Mouse (Mus musculus) hindbrain, embryonic 16.5 days (tissue): ENCODE results near the gene Mau2. TPM values are rescaled to one million over a fixed set of nuclear protein-coding genes. Genes with fewer than 3 reads are reported as not detected.
"Not testable (repeated sequence)": the region's sequence is repeated elsewhere in the genome, so short reads cannot be mapped to it uniquely, and the experiment has no call there.

ENCODE experiments used
- ATAC-seq: fragments of 200-750 bp; cut with Nextera tagmentation; 2 replicates; pipeline ENCODE4 v1.8.0; 2017; ENCODE audit warnings: moderate TSS enrichment, moderate library complexity
- H3K27ac ChIP-seq: fragments of 300-500 bp; sonication (generic); 2 replicates; pipeline ENCODE4 v1.5.1; 2014; ENCODE audit warnings: low read depth, mild to moderate bottlenecking, control low read depth, low read length, moderate library complexity
- H3K27me3 ChIP-seq: fragments of 300-500 bp; sonication (generic); replicated peaks from 2 replicates; pipeline ENCODE4 v1.6.1; 2014; ENCODE audit warnings: low read length; ENCODE audit not compliant: control insufficient read depth, insufficient read depth
- H3K36me3 ChIP-seq: fragments of 300-500 bp; sonication (generic); 2 replicates; pipeline ENCODE4 v1.6.1; 2014; ENCODE audit warnings: mild to moderate bottlenecking, low read length, moderate library complexity, mixed read lengths; ENCODE audit not compliant: control insufficient read depth, insufficient read depth
- H3K4me1 ChIP-seq: fragments of 300-500 bp; sonication (generic); 2 replicates; pipeline ENCODE4 v1.6.1; 2014; ENCODE audit warnings: low read depth, low read length; ENCODE audit not compliant: control insufficient read depth, insufficient read depth
- H3K4me2 ChIP-seq: fragments of 300-500 bp; sonication (generic); 2 replicates; pipeline ENCODE4 v1.6.1; 2014; ENCODE audit warnings: mild to moderate bottlenecking, low read length, control low read depth, moderate library complexity
- H3K4me3 ChIP-seq: fragments of 300-500 bp; sonication (generic); 2 replicates; pipeline ENCODE4 v1.5.1; 2014; ENCODE audit warnings: mild to moderate bottlenecking, low read length, control low read depth, moderate library complexity
- H3K9ac ChIP-seq: fragments of 300-500 bp; sonication (generic); 2 replicates; pipeline ENCODE4 v1.6.1; 2014; ENCODE audit warnings: low read depth, mild to moderate bottlenecking, control low read depth, low read length, moderate library complexity
- H3K9me3 ChIP-seq: fragments of 300-500 bp; sonication (generic); 2 replicates; pipeline ENCODE4 v1.6.1; 2014; ENCODE audit warnings: mild to moderate bottlenecking, low read length, moderate library complexity; ENCODE audit not compliant: control insufficient read depth
- WGBS: fragments of 180-500 bp; shearing (Covaris S2); extraction: QIAGEN DNeasy Blood & Tissue Kit; methylation state at CpG from one replicate; pipeline ENCODE4 v1.1.7; 2014; 5-methylcytosine and 5-hydroxymethylcytosine counted together
- polyA plus RNA-seq: library from polyadenylated mRNA; unstranded; fragments of >200 nt; fragmentation: Nextera tagmentation; extraction: Ambion mirVana; gene quantifications from 2 replicates; pipeline ENCODE4 v1.2.1, GENCODE M21; 2015

The Mau2 gene
- polyA plus RNA-seq, 1 experiment from 2014 or later = 61.5 TPM

DNA sequence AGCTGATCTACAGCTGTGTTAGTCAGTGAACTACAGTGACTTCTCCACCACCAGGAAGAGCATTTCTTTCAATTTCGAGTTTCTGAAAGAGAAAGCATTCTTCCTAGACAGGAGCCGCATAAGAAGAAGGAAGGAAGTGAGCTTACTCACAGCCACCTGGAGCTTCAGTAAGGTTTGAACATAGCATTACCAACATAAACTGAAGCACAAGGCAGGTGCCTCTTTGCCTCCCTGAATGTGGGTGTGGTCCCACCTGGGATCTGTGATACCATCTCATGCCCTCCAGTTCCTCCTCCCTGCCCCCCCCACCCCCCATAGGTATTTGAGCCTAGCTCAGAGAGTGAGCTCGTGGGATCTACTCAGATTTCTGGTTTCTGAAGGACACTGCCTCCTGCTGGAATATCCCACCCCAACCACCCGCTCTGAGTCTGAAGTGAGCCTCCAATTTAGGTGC lies 39.3 kb downstream of the Mau2 start:
- Histone ChIP-seq H3K27ac (no peak overlapping the region), H3K4me2 (no peak overlapping the region), H3K36me3 (no peaks in the 10 kb centered on the region), H3K27me3 (no peaks in the 10 kb centered on the region), H3K9me3 (no peaks in the 10 kb centered on the region), H3K9ac (no peak overlapping the region), H3K4me3 (no peak overlapping the region), H3K4me1 (peaks cover 4% of the 10 kb centered on the region)
- 60% methylated on average over 4 of the region's 4 CpGs for WGBS
- no peak for ATAC-seq

DNA sequence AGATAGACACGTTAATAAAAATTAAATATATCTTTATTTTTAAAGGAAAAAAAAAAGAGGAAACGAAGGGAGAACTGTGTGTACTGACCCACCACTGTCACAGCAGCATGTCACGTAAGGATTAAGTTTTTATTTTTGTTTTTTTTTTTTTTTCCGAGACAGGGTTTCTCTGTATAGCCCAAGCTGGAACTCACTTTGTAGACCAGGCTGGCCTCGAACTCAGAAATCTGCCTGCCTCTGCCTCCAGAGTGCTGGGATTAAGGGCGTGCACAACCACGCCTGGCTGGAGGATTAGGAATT lies 40.7 kb downstream of the Mau2 start:
- not testable (repeated sequence) for H3K9me3 ChIP-seq, H3K4me3 ChIP-seq, H3K27ac ChIP-seq, H3K36me3 ChIP-seq, H3K4me2 ChIP-seq, ATAC-seq, H3K9ac ChIP-seq, H3K27me3 ChIP-seq, H3K4me1 ChIP-seq
- 46% methylated on average over 7 of the region's 7 CpGs for WGBS

DNA sequence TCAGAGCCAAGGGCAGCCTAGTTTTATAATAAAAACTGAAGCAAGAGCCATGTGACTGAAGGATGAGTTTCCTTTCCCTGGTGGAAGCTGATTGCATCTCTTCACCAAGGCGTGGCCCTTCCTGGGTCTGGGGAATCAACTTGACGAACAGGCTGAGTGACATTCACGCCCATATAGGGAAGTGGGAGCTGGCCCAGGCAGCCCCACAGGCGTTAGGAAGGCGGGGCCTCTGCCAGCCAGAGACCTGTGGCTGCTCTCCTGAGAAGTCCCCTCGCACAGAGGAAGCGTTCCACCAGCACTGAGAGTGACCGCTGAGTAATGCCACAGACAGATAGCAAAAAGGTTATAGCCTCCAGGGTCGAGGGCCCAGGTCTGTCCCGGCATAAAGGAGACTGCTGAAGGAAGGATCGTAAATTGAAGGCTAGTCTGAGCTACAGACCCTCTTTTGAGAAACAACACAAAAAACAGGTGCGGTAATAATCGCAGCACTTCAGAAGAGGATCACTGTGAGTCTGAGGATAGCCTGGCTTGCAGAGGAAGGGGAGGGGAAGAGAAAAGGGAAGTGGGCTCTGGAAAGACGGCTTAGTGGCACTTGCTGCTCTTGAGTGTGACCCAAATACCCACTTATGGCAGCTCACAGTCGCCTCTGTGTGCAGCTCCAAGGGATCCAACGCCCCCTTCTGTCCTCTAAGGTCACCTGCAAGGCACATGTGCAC lies 41.2 kb downstream of the Mau2 start:
- Histone ChIP-seq H3K27ac (no peak overlapping the region), H3K27me3 (no peaks in the 10 kb centered on the region), H3K4me1 (peaks cover 6% of the 10 kb centered on the region), H3K9me3 (no peaks in the 10 kb centered on the region), H3K4me2 (peak overlapping the region; percentile 36), H3K9ac (no peak overlapping the region), H3K36me3 (no peaks in the 10 kb centered on the region), H3K4me3 (no peak overlapping the region)
- WGBS = 7% methylated on average over 16 of the region's 16 CpGs
- ATAC-seq = peak; percentile 32; the same call in 1 of the 2 replicates

DNA sequence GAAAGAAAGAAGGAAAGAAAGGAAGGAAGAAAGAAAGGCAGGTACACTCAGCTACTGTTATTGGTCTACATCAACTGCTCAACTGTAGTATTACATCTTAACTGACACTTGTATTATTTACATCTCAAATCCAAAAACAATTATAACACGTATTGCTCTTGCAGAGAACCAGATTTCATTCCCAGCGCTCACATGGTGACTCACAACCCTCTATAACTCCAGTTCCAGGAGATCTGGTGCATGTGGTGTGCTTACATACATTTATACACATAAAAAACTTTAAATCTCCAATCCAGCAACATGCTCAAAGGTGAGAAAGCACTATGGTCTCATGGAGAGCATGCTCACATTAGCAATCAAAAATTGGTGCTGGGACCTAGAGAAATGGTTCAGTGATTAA lies 42.3 kb downstream of the Mau2 start:
- peaks cover 8% of the 10 kb centered on the region for H3K4me1 ChIP-seq
- H3K27ac ChIP-seq = no peak overlapping the region
- no peak overlapping the region for H3K4me2 ChIP-seq
- H3K27me3 ChIP-seq = no peaks in the 10 kb centered on the region
- no peak overlapping the region for H3K4me3 ChIP-seq
- H3K36me3 ChIP-seq = no peaks in the 10 kb centered on the region
- ATAC-seq = no peak
- H3K9me3 ChIP-seq = no peaks in the 10 kb centered on the region
- WGBS = 85% methylated on average over 2 of the region's 2 CpGs
- H3K9ac ChIP-seq = no peak overlapping the region

DNA sequence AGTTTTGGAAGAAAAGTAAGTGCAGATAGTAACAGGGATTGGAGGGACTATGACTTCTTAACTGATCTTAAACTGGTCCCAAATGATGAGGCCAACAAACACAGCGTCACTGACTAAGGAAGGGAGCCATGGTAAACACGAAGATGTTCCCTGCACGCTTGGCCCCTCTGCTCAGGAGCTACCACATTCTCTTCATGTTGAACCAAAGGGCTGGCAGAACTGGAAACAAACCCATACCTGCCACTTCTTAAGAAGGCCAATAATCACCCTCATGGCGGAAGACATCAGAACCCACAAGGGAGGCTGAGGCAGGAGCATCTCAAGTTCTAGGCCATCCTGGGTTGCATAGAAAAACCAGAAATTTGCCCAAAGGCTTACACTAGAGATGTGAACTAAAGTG lies 43.3 kb downstream of the Mau2 start:
- peaks cover 12% of the 10 kb centered on the region for H3K4me1 ChIP-seq

DNA sequence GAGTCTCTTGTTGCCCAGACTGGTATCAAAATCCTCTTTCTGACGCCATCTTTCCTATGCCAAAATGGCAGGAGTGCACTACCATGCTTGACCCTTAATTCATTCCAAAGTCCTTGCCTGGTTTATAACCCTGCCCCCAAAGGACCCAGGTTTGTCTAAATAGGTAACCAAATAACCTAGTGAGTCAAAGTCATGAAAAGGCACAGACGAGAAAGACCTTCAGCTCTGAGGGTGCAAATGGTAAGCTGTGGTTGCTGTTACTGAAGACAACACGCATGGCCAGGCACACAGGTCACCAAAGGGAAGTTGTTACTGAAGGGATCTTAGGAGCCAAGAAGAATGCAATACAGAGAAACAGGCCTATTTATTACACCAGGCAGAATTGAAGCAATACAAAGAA lies 43.8 kb downstream of the Mau2 start:
- WGBS = 94% methylated on average over 3 of the region's 3 CpGs

More for the DNA sequence above, 43.3 kb downstream of the Mau2 start:
- no peak for ATAC-seq
- no peaks in the 10 kb centered on the region for H3K27me3 ChIP-seq
- no peak overlapping the region for H3K4me3 ChIP-seq
- 82% methylated on average over 4 of the region's 4 CpGs for WGBS
- no peaks in the 10 kb centered on the region for H3K9me3 ChIP-seq
- H3K9ac ChIP-seq = no peak overlapping the region
- H3K4me2 ChIP-seq = no peak overlapping the region
- H3K27ac ChIP-seq = no peak overlapping the region
- H3K36me3 ChIP-seq = no peaks in the 10 kb centered on the region

DNA sequence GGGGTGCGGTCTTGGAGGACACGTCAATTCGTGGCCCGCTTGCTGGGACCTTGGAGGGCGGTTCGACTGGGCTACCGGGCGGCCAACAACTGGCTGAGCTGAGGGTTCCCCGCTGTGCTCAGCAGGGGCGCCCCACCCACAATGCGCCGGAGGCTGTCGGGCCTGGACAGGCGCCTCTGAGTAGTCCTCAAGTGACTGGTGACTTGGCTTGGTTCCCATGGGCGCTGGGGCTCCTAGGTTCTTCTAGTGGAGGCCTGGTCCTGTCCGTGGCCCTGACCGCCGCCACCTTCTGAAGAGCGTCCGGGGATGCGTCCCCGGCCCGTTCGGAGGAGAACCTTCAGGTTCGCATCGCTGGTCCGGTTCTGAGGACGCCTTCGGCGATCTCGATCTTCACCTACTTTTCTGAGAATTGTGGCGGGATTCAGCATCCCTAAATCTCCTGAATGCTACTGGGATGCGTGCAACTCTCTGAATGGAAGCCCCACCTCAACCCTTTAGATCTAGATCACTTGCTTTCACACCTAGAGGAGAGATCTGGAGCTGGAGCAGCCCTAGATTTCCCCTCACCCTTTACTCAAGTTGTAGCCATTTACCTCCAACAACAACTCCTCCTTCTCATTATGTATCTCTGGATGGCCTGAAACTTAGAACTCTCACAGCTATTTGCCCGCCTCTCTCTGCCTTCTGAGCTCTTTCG lies 45.8 kb downstream of the Mau2 start:
- peak overlapping the region; percentile 72 for H3K9ac ChIP-seq
- H3K4me3 ChIP-seq = peak overlapping the region; percentile 81
- WGBS = 3% methylated on average over 32 of the region's 35 CpGs
- ATAC-seq = no peak
- peak overlapping the region; percentile 70 for H3K27ac ChIP-seq
- H3K9me3 ChIP-seq = no peaks in the 10 kb centered on the region
- H3K36me3 ChIP-seq = no peaks in the 10 kb centered on the region
- peak overlapping the region; percentile 90 for H3K4me2 ChIP-seq
- H3K4me1 ChIP-seq = peaks cover 12% of the 10 kb centered on the region
- no peaks in the 10 kb centered on the region for H3K27me3 ChIP-seq

More for the DNA sequence above, 43.8 kb downstream of the Mau2 start:
- no peaks in the 10 kb centered on the region for H3K27me3 ChIP-seq
- H3K27ac ChIP-seq = no peak overlapping the region
- H3K9me3 ChIP-seq = no peaks in the 10 kb centered on the region
- no peak overlapping the region for H3K4me2 ChIP-seq
- ATAC-seq = no peak
- no peak overlapping the region for H3K4me3 ChIP-seq
- no peak overlapping the region for H3K9ac ChIP-seq
- H3K36me3 ChIP-seq = no peaks in the 10 kb centered on the region
- H3K4me1 ChIP-seq = peaks cover 12% of the 10 kb centered on the region

DNA sequence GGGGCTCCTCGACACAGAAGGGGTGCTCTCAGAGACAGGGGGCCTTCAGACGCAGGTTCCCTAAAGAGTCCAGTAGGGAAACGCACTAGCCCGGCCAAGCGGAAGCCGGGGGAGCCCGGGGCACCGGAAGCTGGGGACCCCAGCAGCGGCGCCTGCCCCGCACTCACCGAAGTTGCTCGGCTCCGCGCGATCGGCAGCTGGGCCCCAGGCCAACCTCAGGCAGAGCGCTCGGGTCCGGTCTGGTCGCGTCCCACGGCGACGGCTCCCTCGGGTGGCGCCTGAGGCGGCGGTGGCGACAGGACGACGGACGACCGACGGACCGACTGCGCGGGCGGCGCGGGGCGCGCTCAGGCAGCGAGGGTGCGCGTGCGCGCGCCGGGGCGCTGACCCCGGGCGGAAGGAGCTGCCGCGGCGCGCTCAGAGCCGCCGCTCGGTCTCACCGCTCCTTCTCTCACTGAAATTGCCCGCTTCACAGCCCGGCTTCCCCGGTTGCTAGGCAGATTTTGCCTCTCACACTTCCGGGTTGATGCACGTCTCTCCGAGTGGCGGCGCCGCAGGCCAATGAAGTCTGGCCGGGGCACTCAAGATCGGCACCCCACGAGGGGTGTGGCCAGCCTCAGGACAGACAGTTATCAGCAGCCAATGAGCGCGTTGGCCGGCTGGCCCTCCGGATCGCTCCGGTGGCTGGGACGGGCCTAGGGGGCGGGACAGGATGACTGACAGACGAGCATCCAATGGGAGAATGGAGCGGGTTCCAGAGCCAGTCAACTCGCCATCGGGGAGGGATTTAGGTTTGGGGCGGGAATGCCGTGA lies 46.6 kb downstream of the Mau2 start, which contains the start of gene Gatad2a:
Gatad2a (minus strand) TSS at position 609 of the 813 bp plus-strand sequence.
- Histone ChIP-seq H3K36me3 (no peaks in the 10 kb centered on the region), H3K4me2 (peak within 1 kb of the TSS; percentile 90), H3K4me3 (peak within 1 kb of the TSS; percentile 81), H3K4me1 (peaks cover 8% of the 10 kb centered on the region), H3K9ac (peak within 1 kb of the TSS; percentile 72), H3K27me3 (no peaks in the 10 kb centered on the region), H3K9me3 (no peaks in the 10 kb centered on the region), H3K27ac (peak within 1 kb of the TSS; percentile 74)
- under 1% methylated on average over 60 of the region's 87 CpGs for WGBS
- peak; percentile 100 for ATAC-seq

DNA sequence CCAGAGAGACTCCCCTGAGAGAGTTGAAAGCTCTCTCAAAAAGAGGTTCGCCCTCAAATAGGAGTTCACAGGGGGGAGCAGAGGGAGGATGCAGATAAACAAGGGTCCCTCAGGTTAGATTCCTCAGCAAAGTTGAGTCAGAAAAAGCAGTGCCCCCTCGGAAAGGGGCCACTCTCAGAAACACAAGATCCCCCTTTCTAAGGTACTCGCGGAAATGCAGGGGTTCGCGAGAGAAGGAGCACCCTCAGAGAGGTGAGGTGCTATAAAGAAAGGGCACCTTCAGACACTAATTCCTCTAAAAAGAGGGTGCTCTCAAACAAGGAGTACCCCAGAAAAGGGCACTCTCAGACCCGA lies 47.1 kb downstream of the Mau2 start:
- Histone ChIP-seq H3K27ac (peak overlapping the region; percentile 74), H3K27me3 (no peaks in the 10 kb centered on the region), H3K36me3 (no peaks in the 10 kb centered on the region), H3K9ac (peak overlapping the region; percentile 72), H3K4me3 (peak overlapping the region; percentile 81), H3K4me1 (peaks cover 8% of the 10 kb centered on the region), H3K9me3 (no peaks in the 10 kb centered on the region), H3K4me2 (peak overlapping the region; percentile 72)
- no peak for ATAC-seq
- WGBS = under 1% methylated on average over 7 of the region's 7 CpGs
